Mouse (Mus musculus) heart, postnatal 0 days (tissue): ENCODE data around the gene Syndig1. TPM values are rescaled to one million over a fixed set of nuclear protein-coding genes. Genes with fewer than 3 reads are reported as not detected.

Experiments
- ATAC-seq: fragments of 200-750 bp; cut with Nextera tagmentation; 2 replicates; pipeline ENCODE4 v1.8.0; 2017; ENCODE audit warnings: low read depth, moderate number of reproducible peaks, moderate library complexity; ENCODE audit not compliant: insufficient read depth
- DNase-seq: peaks from one replicate; pipeline ENCODE4 v3.0.0-alpha.2; 2016; ENCODE audit warnings: low spot score
- H3K27ac ChIP-seq: fragments of 300-500 bp; sonication (generic); 2 replicates; pipeline ENCODE4 v1.5.1; 2014; ENCODE audit warnings: low read depth, mild to moderate bottlenecking
- H3K27me3 ChIP-seq: fragments of 300-500 bp; sonication (generic); 2 replicates; pipeline ENCODE4 v1.6.1; 2014; ENCODE audit warnings: low read length, mixed read lengths; ENCODE audit not compliant: control insufficient read depth, insufficient read depth
- H3K36me3 ChIP-seq: fragments of 300-500 bp; sonication (generic); replicated peaks from 2 replicates; pipeline ENCODE4 v1.6.1; 2014; ENCODE audit warnings: low read length, mixed read lengths; ENCODE audit not compliant: control insufficient read depth, insufficient read depth
- H3K4me1 ChIP-seq: fragments of 300-500 bp; sonication (generic); 2 replicates; pipeline ENCODE4 v1.6.1; 2014; ENCODE audit warnings: antibody characterized with exemption; ENCODE audit not compliant: control insufficient read depth, insufficient read depth
- H3K4me2 ChIP-seq: fragments of 300-500 bp; sonication (generic); 2 replicates; pipeline ENCODE4 v1.6.1; 2014; ENCODE audit warnings: low read depth, mild to moderate bottlenecking, low read length, moderate library complexity
- H3K4me3 ChIP-seq: fragments of 300-500 bp; sonication (generic); 2 replicates; pipeline ENCODE4 v1.5.1; 2014; ENCODE audit warnings: low read depth, low read length
- H3K9ac ChIP-seq: fragments of 300-500 bp; sonication (generic); replicated peaks from 2 replicates; pipeline ENCODE4 v1.6.1; 2014; ENCODE audit warnings: low read depth, low read length, mixed read lengths
- H3K9me3 ChIP-seq: fragments of 300-500 bp; sonication (generic); replicated peaks from 2 replicates; pipeline ENCODE4 v1.6.1; 2016; ENCODE audit warnings: low read length; ENCODE audit not compliant: control insufficient read depth
- CTCF ChIP-seq: IDR thresholded peaks from 2 replicates; pipeline ENCODE4 v1.5.1; 2016; ENCODE audit warnings: antibody characterized with exemption, control low read depth, low read depth
- EP300 ChIP-seq: IDR thresholded peaks from 2 replicates; pipeline ENCODE4 v1.6.1; 2016; ENCODE audit warnings: antibody characterized with exemption, low read depth
- WGBS: fragments of 180-500 bp; shearing (Covaris S2); extraction: QIAGEN DNeasy Blood & Tissue Kit; methylation state at CpG from one replicate; pipeline ENCODE4 v1.1.7; 2014; 5-methylcytosine and 5-hydroxymethylcytosine counted together
- polyA plus RNA-seq: library from polyadenylated mRNA; unstranded; fragments of >200 nt; fragmentation: Nextera tagmentation; extraction: Ambion mirVana; gene quantifications from 2 replicates; pipeline ENCODE4 v1.2.1, GENCODE M21; 2015
- total RNA-seq: library from RNA; depleted of rRNA; stranded (reverse); fragments of >200 nt; gene quantifications from 2 replicates; pipeline ENCODE4 v1.2.3, GENCODE M21; 2014; ENCODE audit warnings: low replicate concordance

Syndig1 gene
- total and polyA plus RNA-seq, 2 experiments from 2014 or later = 0.51 to 1.5 TPM

- no peaks in the 10 kb centered on the region for H3K36me3 ChIP-seq
- no peaks in the 10 kb centered on the region for H3K9me3 ChIP-seq
- H3K4me1 ChIP-seq = no peaks in the 10 kb centered on the region
- H3K27me3 ChIP-seq = no peaks in the 10 kb centered on the region
- ATAC-seq = no peak
- no peak overlapping the region for H3K27ac ChIP-seq
- no peak overlapping the region for H3K9ac ChIP-seq
- 76% methylated on average over 4 of the region's 4 CpGs for WGBS
- H3K4me2 ChIP-seq = no peak overlapping the region
- no peak overlapping the region for H3K4me3 ChIP-seq
- TF ChIP-seq CTCF (no peak), EP300 (no peak)
- no peak for DNase-seq
These were observed 169.5 kb downstream of the Syndig1 start for GRCm38 (mm10) chr2:149998373-149999108.

GRCm38 (mm10) chr2:150000564-150000963 is 171.6 kb downstream of the Syndig1 start:
- H3K27me3 ChIP-seq = no peaks in the 10 kb centered on the region
- H3K4me1 ChIP-seq = no peaks in the 10 kb centered on the region
- no peaks in the 10 kb centered on the region for H3K9me3 ChIP-seq
- WGBS = 66% methylated on average over 2 of the region's 2 CpGs
- H3K27ac ChIP-seq = no peak overlapping the region
- DNase-seq (no peak), ATAC-seq (no peak)
- no peak overlapping the region for H3K9ac ChIP-seq
- TF ChIP-seq CTCF (no peak), EP300 (no peak)
- H3K36me3 ChIP-seq = no peaks in the 10 kb centered on the region
- H3K4me2 ChIP-seq = no peak overlapping the region
- no peak overlapping the region for H3K4me3 ChIP-seq

DNA sequence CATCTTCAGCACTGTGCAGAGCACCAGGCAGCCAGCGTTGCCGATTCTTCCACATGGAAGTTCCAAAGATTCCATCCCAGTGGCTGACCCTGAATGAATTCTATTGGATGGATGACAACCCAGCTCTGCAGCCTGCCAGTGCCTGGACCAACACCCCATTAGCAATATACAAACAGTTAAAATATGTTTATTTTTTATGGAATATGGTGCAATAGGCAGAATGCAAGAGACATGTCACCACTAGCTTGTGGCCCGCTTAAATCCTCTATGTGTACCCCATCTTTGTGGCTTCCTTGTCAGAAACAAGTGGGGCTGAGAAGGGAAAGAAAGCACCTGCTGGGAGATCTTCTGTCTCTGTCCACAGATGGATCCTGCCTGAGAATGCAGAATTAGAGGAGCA is 174.5 kb downstream of the Syndig1 start:
- 77% methylated on average over 3 of the region's 3 CpGs for WGBS
- no peaks in the 10 kb centered on the region for H3K27me3 ChIP-seq
- ATAC-seq (no peak), DNase-seq (no peak)
- no peaks in the 10 kb centered on the region for H3K4me1 ChIP-seq
- TF ChIP-seq CTCF (no peak), EP300 (no peak)
- no peak overlapping the region for H3K27ac ChIP-seq
- H3K36me3 ChIP-seq = no peaks in the 10 kb centered on the region
- no peak overlapping the region for H3K9ac ChIP-seq
- no peak overlapping the region for H3K4me2 ChIP-seq
- H3K9me3 ChIP-seq = no peaks in the 10 kb centered on the region
- H3K4me3 ChIP-seq = no peak overlapping the region

GRCm38 (mm10) chr2:150012787-150013346 is 183.9 kb downstream of the Syndig1 start:
- no peaks in the 10 kb centered on the region for H3K36me3 ChIP-seq
- 68% methylated on average over 6 of the region's 6 CpGs for WGBS
- ATAC-seq = no peak
- no peaks in the 10 kb centered on the region for H3K27me3 ChIP-seq
- H3K4me1 ChIP-seq = no peaks in the 10 kb centered on the region
- H3K4me3 ChIP-seq = no peak overlapping the region
- no peak for DNase-seq
- no peaks in the 10 kb centered on the region for H3K9me3 ChIP-seq
- no peak overlapping the region for H3K9ac ChIP-seq
- H3K4me2 ChIP-seq = no peak overlapping the region
- no peak for TF ChIP-seq CTCF
- no peak for TF ChIP-seq EP300
- no peak overlapping the region for H3K27ac ChIP-seq

- H3K27me3 ChIP-seq = no peaks in the 10 kb centered on the region
- no peaks in the 10 kb centered on the region for H3K4me1 ChIP-seq
- 66% methylated on average over 4 of the region's 4 CpGs for WGBS
- no peaks in the 10 kb centered on the region for H3K36me3 ChIP-seq
- no peak overlapping the region for H3K4me2 ChIP-seq
- no peak overlapping the region for H3K4me3 ChIP-seq
- DNase-seq = no peak
- no peak overlapping the region for H3K27ac ChIP-seq
- H3K9ac ChIP-seq = no peak overlapping the region
- no peak for ATAC-seq
- no peak for TF ChIP-seq EP300
- no peak for TF ChIP-seq CTCF
- H3K9me3 ChIP-seq = no peaks in the 10 kb centered on the region
These were observed 184.8 kb downstream of the Syndig1 start for GRCm38 (mm10) chr2:150013785-150014184.
